Mouse (Mus musculus) brain, embryonic 14.5 days (tissue): Measurements from ENCODE around the gene Cemip2. TPM values are rescaled to one million over a fixed set of nuclear protein-coding genes. Genes with fewer than 3 reads are reported as not detected.

ENCODE experiments used
- DNase-seq: peaks from one replicate; pipeline ENCODE4 v3.0.0-alpha.2; 2011; ENCODE audit warnings: low read depth
- CTCF ChIP-seq: fragments of 200-500 bp; IDR thresholded peaks from 2 replicates; pipeline ENCODE4 v1.5.1; 2012; ENCODE audit warnings: inconsistent platforms, mild to moderate bottlenecking, moderate library complexity, borderline replicate concordance; ENCODE audit not compliant: insufficient read depth, insufficient read length; ENCODE audit errors: extremely low read depth
- POLR2A ChIP-seq: fragments of 200-500 bp; IDR thresholded peaks from 2 replicates; pipeline ENCODE4 v1.6.1; 2012; ENCODE audit warnings: mild to moderate bottlenecking, inconsistent platforms, borderline replicate concordance; ENCODE audit not compliant: poor library complexity, insufficient read depth, insufficient read length, severe bottlenecking; ENCODE audit errors: extremely low read depth
- polyA plus RNA-seq: library from polyadenylated mRNA; depleted of rRNA; stranded (reverse); fragments of >200 nt; gene quantifications from 2 replicates; pipeline ENCODE4 v1.2.3, GENCODE M21; 2012

Cemip2 gene
- polyA plus RNA-seq, 1 experiment = 34.9 TPM

- no peak for TF ChIP-seq POLR2A
- TF ChIP-seq CTCF = no peak
- no peak for DNase-seq
Observed at GRCm38 (mm10) chr19:21825128-21825885, 47.2 kb downstream of the Cemip2 start.

DNA sequence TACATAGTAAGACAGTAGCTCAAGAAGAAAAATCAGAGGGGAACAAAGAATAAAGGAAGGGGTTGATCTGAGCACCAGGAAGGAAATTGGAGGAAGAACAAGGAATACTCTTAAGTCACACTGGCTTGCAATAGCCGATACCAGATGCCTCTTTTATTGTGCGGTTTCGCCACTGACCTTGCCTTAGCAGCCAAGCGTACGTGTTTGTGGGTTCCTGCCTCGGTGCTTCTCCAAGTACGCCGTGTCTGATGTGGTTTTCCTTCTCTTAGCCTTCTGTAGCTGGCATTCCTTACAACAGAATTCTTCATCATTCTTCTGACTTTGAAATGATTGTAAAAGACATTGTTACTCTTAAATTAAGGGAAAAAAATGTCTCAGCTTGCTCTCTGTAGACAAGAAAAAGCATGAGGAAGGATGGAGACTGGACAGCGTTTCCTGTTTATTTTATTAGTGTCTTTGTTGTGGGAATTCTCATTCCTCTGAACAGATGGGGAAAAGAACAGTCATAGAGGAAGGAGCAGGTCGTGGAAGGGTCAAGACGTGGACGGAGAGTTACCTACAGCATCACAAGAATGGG, 55.4 kb downstream of the Cemip2 start:
- DNase-seq = no peak
- TF ChIP-seq POLR2A = no peak
- no peak for TF ChIP-seq CTCF

- DNase-seq = no peak
- TF ChIP-seq CTCF (no peak), POLR2A (no peak)
Observed at GRCm38 (mm10) chr19:21834952-21835351, 56.8 kb downstream of the Cemip2 start.

DNA sequence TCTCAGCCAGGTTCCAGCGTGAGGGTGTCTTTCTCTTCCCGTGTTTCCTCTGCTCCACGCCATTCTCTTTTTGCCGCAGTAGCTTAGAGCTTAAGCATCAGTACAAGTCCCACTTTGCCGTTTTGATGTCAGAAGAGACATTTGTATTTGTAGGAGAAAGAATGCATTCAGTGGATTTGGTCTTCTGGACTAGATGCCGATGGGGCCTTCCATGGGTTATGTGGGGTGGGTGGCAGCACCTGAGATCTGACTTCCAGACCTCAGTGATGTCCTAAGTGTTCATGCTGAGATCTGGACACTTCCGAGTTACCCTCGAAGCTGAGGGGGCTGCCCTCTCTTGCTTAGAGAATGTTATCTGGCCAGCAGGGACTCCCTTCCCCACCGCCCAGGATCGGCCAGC, 72.6 kb downstream of the Cemip2 start:
- DNase-seq = no peak
- TF ChIP-seq POLR2A = no peak
- no peak for TF ChIP-seq CTCF

DNA sequence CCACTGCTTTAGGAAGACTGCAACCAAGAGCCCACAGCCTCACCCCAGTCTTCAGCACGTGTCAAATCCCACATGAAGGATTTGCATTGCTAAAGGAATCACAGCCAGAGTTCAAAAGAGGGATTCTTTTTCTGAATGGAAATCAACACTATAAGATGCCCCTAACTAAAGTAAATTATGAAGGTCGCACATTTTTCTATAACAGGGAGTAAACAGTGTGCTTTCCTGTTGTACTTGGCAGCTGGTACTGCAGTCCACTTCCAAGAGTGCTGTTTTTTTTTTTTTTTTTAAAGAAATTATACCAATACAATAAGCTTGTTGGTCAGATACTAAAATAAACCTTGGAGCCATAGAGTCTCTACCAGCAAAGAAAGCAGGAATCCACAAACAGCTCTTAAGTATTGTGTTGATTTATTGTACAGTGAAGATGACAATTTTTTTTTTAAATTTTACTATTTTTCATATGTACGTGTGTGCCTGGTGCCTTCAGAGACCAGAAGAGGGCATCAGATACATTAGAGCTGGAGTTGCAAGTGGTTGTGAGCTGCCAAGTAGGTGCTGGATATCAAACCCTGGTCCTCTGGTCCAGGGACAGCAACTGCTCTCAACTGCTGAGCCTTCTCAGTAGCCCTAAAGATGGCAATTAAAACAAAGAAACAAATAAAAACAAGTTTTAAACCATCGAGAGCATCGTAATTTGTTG, 76.5 kb downstream of the Cemip2 start:
- TF ChIP-seq POLR2A (no peak), CTCF (no peak)
- no peak for DNase-seq

DNA sequence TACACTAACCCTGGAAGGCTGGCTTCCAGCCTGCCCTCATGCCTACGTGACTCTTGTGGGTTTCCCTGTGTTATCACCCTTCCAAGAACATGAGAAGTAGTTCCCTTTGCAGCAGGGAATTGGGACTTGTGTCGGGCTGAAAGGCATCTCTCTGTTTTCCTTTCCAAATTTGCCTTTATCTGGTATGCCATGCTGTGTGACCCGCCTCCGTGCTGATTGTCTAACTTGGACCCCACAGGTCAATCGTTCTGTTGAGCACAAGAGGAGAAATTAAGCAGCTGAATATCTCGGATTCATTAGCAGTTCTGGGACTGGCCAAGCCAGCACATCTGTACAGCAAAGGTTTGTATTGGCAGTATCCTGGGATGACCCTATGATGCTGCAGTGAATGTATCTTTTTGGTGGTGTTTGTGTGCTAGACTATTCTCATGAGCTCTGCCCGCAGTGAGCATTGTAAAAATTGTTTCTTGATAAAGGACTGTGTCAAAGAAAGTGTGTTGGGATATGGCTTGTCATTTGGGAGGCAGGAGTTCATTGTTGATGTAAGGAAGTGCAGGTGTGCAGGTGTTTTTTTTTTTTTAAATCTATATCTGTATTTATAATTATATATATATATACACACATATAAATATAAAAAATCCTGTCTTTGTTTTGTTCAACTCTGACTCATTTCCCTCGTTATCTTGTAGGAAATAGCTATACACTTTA, 77.4 kb downstream of the Cemip2 start:
- DNase-seq = no peak
- TF ChIP-seq CTCF (no peak), POLR2A (no peak)

DNA sequence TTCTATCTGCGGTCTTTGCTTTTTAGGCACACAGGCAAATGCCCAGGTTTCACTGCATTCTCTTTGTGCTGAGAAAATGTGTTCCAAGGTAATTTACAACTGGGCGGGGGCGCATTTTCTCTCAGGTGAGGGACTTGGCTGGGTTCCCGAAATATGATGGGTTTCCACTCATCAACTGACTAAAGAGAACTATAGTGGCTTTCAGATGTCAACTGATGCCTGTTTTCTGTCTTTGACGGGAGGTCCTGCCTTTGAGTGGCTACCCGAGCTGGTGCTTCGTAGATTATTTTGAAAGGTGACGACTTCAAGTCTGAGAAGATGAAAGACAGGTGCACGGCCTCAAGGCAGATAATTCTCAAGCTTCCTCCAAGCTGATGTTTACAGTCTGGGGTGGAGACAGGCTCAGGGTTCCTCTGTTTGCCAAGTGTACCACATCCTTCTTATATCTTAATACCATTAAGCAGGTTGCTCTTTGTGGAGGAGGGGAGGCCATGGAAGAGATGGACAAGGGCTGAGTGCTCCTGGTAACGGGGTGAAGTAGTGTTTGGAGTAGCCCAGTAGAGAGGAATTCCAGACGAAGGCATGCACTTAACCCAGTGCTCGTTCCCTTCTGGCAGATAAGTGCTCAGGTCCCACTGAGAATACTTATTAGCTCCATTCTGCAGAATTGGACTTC, 80.8 kb downstream of the Cemip2 start:
- TF ChIP-seq POLR2A = no peak
- TF ChIP-seq CTCF = no peak
- DNase-seq = no peak

- DNase-seq = no peak
- no peak for TF ChIP-seq CTCF
- TF ChIP-seq POLR2A = no peak
Observed at GRCm38 (mm10) chr19:21860132-21860531, 82.0 kb downstream of the Cemip2 start.

DNA sequence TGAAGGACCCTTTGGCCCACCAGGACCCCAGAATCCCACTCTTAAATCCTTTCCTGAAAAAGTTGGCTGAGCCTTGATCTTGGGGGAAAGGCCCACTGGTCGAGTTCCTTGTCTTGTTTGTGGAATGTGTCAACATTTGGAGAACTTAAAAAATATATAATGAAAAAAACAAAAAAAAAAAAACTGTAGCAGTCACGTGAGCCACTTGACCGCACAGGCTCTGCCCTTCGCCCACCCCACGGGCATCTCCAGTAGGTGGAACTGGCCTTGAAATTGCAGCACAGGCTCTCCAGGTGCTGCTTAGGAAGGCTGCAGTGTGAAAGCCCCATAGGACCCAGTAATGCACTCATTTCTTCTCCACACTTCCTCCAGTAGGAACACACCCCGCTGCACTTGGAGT, 82.8 kb downstream of the Cemip2 start:
- TF ChIP-seq CTCF = no peak
- TF ChIP-seq POLR2A = no peak
- DNase-seq = no peak

DNA sequence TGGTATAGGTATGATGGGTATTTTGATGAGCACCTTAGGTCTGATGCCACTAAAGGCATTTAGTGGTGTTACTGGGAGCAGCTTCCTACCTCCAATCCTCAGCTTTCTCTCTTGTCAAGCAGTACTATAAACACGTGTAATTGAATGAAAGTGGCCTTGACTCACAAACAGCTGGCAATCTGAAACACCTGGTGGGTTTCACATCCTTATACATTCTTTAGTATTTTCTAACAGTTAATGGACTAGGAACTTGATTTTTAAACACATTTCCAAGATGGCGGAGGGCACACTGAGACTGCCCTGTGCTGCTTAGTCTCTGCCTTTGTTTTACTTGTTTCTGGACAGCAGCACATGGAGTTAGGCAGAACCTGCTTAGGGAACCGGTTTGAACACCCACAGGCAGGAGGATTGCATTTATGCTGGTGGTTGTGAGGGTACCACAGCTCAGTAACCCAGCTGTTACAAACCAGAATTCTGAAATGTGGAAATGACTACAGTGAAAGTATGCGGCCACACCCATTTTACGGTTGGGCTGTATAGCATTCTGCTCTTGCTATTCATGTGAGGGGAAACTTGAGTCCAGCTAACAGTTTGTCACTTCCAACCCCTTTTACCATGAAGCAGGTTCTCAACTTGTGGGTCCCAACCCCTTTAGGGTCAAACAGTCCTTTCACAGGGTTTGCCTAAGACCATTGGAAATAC, 84.3 kb downstream of the Cemip2 start:
- TF ChIP-seq POLR2A (no peak), CTCF (no peak)
- no peak for DNase-seq
